Mouse (Mus musculus) stomach, embryonic 16.5 days (tissue): ENCODE results near the gene Leap2. TPM values are rescaled to one million over a fixed set of nuclear protein-coding genes. Genes with fewer than 3 reads are reported as not detected.

Source experiments
- ATAC-seq: fragments of 200-750 bp; cut with Nextera tagmentation; 2 replicates; pipeline ENCODE4 v1.8.0; 2017; ENCODE audit warnings: moderate number of reproducible peaks, moderate TSS enrichment; ENCODE audit not compliant: insufficient read depth, low FRiP score
- H3K27ac ChIP-seq: fragments of 300-500 bp; sonication (generic); 2 replicates; pipeline ENCODE4 v1.5.1; 2014; ENCODE audit warnings: low read length
- H3K27me3 ChIP-seq: fragments of 300-500 bp; sonication (generic); 2 replicates; pipeline ENCODE4 v1.6.1; 2014; ENCODE audit warnings: low read length, control low read depth, mixed read lengths; ENCODE audit not compliant: control insufficient read depth, insufficient read depth
- H3K36me3 ChIP-seq: fragments of 300-500 bp; sonication (generic); 2 replicates; pipeline ENCODE4 v1.6.1; 2014; ENCODE audit warnings: low read length; ENCODE audit not compliant: control insufficient read depth, insufficient read depth
- H3K4me1 ChIP-seq: fragments of 300-500 bp; sonication (generic); 2 replicates; pipeline ENCODE4 v1.6.1; 2014; ENCODE audit warnings: low read length, control low read depth, mixed read lengths; ENCODE audit not compliant: control insufficient read depth, insufficient read depth
- H3K4me2 ChIP-seq: fragments of 300-500 bp; sonication (generic); 2 replicates; pipeline ENCODE4 v1.6.1; 2014; ENCODE audit warnings: low read depth, low read length, mixed read lengths
- H3K4me3 ChIP-seq: fragments of 300-500 bp; sonication (generic); replicated peaks from 2 replicates; pipeline ENCODE4 v1.5.1; 2014; ENCODE audit warnings: mild to moderate bottlenecking, low read length
- H3K9ac ChIP-seq: fragments of 300-500 bp; sonication (generic); 2 replicates; pipeline ENCODE4 v1.6.1; 2014; ENCODE audit warnings: low read length
- H3K9me3 ChIP-seq: fragments of 300-500 bp; sonication (generic); replicated peaks from 2 replicates; pipeline ENCODE4 v1.6.1; 2016; ENCODE audit warnings: low read length, control low read depth; ENCODE audit not compliant: control insufficient read depth
- WGBS: fragments of 180-500 bp; shearing (Covaris S2); extraction: QIAGEN DNeasy Blood & Tissue Kit; methylation state at CpG from one replicate; pipeline ENCODE4 v1.1.7; 2014; 5-methylcytosine and 5-hydroxymethylcytosine counted together
- polyA plus RNA-seq: library from polyadenylated mRNA; unstranded; fragments of >200 nt; fragmentation: Nextera tagmentation; extraction: Ambion mirVana; gene quantifications from 2 replicates; pipeline ENCODE4 v1.2.1, GENCODE M21; 2015

Leap2 gene
- polyA plus RNA-seq, 1 experiment from 2014 or later, result 5.4 TPM

GRCm38 (mm10) chr11:53447996-53448395 is 25.0 kb upstream of the Leap2 start:
- Histone ChIP-seq H3K36me3 (no peaks in the 10 kb centered on the region), H3K27ac (no peak overlapping the region), H3K4me3 (no peak overlapping the region), H3K9me3 (no peaks in the 10 kb centered on the region), H3K9ac (no peak overlapping the region), H3K27me3 (no peaks in the 10 kb centered on the region), H3K4me2 (no peak overlapping the region), H3K4me1 (0 out of 2 replicates have a peak, but pooled peaks cover 2% of the 10 kb centered on the region)
- 83% methylated on average over 8 of the region's 8 CpGs for WGBS
- no peak for ATAC-seq

GRCm38 (mm10) chr11:53446183-53446582 is 23.2 kb upstream of the Leap2 start:
- Histone ChIP-seq H3K27ac (no peak overlapping the region), H3K27me3 (no peaks in the 10 kb centered on the region), H3K4me3 (no peak overlapping the region), H3K4me1 (0 out of 2 replicates have a peak, but pooled peaks cover 2% of the 10 kb centered on the region), H3K9ac (no peak overlapping the region), H3K9me3 (no peaks in the 10 kb centered on the region), H3K36me3 (no peaks in the 10 kb centered on the region), H3K4me2 (no peak overlapping the region)
- 62% methylated on average over 13 of the region's 13 CpGs for WGBS
- 0 out of 2 replicates have a peak, but pooled peaks have one; percentile 15 for ATAC-seq

GRCm38 (mm10) chr11:53445562-53445961 is 22.6 kb upstream of the Leap2 start:
- 56% methylated on average over 13 of the region's 13 CpGs for WGBS

GRCm38 (mm10) chr11:53443861-53444260 is 20.9 kb upstream of the Leap2 start:
- Histone ChIP-seq H3K27ac (no peak overlapping the region), H3K9ac (no peak overlapping the region), H3K36me3 (no peaks in the 10 kb centered on the region), H3K27me3 (no peaks in the 10 kb centered on the region), H3K4me3 (no peak overlapping the region), H3K4me1 (no peaks in the 10 kb centered on the region), H3K9me3 (no peaks in the 10 kb centered on the region), H3K4me2 (no peak overlapping the region)
- ATAC-seq, result no peak
- 35% methylated on average over 6 of the region's 6 CpGs for WGBS

More at GRCm38 (mm10) chr11:53445562-53445961, 22.6 kb upstream of the Leap2 start:
- Histone ChIP-seq H3K4me2 (no peak overlapping the region), H3K9ac (no peak overlapping the region), H3K9me3 (no peaks in the 10 kb centered on the region), H3K36me3 (no peaks in the 10 kb centered on the region), H3K27me3 (no peaks in the 10 kb centered on the region), H3K27ac (no peak overlapping the region), H3K4me1 (no peaks in the 10 kb centered on the region), H3K4me3 (no peak overlapping the region)
- no peak for ATAC-seq

GRCm38 (mm10) chr11:53441921-53442320 is 19.0 kb upstream of the Leap2 start:
- H3K36me3 ChIP-seq, result no peaks in the 10 kb centered on the region
- H3K4me3 ChIP-seq, result no peak overlapping the region
- no peaks in the 10 kb centered on the region for H3K4me1 ChIP-seq
- WGBS, result 21% methylated on average over 12 of the region's 12 CpGs
- no peak overlapping the region for H3K9ac ChIP-seq
- no peak for ATAC-seq
- no peaks in the 10 kb centered on the region for H3K9me3 ChIP-seq
- no peaks in the 10 kb centered on the region for H3K27me3 ChIP-seq
- no peak overlapping the region for H3K4me2 ChIP-seq
- no peak overlapping the region for H3K27ac ChIP-seq

GRCm38 (mm10) chr11:53436338-53436737 is 13.4 kb upstream of the Leap2 start:
- 76% methylated on average over 6 of the region's 6 CpGs for WGBS
- no peak for ATAC-seq
- Histone ChIP-seq H3K9ac (no peak overlapping the region), H3K4me1 (0 out of 2 replicates have a peak, but pooled peaks cover 4% of the 10 kb centered on the region), H3K4me3 (no peak overlapping the region), H3K9me3 (no peaks in the 10 kb centered on the region), H3K4me2 (no peak overlapping the region), H3K27ac (no peak overlapping the region), H3K27me3 (no peaks in the 10 kb centered on the region), H3K36me3 (no peaks in the 10 kb centered on the region)

- ATAC-seq, result no peak
- 80% methylated on average over 8 of the region's 8 CpGs for WGBS
These were observed 12.5 kb upstream of the Leap2 start for GRCm38 (mm10) chr11:53435504-53435903.

GRCm38 (mm10) chr11:53433057-53433456 is 10.1 kb upstream of the Leap2 start:
- 50% methylated on average over 6 of the region's 6 CpGs for WGBS
- ATAC-seq, result no peak
- no peak overlapping the region for H3K4me3 ChIP-seq
- peaks cover 12% of the 10 kb centered on the region for H3K4me1 ChIP-seq
- H3K36me3 ChIP-seq, result 0 out of 2 replicates have a peak, but pooled peaks cover 8% of the 10 kb centered on the region
- no peak overlapping the region for H3K9ac ChIP-seq
- no peaks in the 10 kb centered on the region for H3K9me3 ChIP-seq
- H3K27ac ChIP-seq, result no peak overlapping the region
- H3K27me3 ChIP-seq, result no peaks in the 10 kb centered on the region
- no peak overlapping the region for H3K4me2 ChIP-seq

More at GRCm38 (mm10) chr11:53435504-53435903, 12.5 kb upstream of the Leap2 start:
- H3K9me3 ChIP-seq, result no peaks in the 10 kb centered on the region
- H3K27me3 ChIP-seq, result no peaks in the 10 kb centered on the region
- H3K9ac ChIP-seq, result no peak overlapping the region
- no peaks in the 10 kb centered on the region for H3K36me3 ChIP-seq
- H3K4me1 ChIP-seq, result 0 out of 2 replicates have a peak, but pooled peaks cover 5% of the 10 kb centered on the region
- H3K27ac ChIP-seq, result no peak overlapping the region
- H3K4me3 ChIP-seq, result no peak overlapping the region
- H3K4me2 ChIP-seq, result no peak overlapping the region

GRCm38 (mm10) chr11:53431347-53432056 is 8.5 kb upstream of the Leap2 start:
- H3K9me3 ChIP-seq, result no peaks in the 10 kb centered on the region
- peak overlapping the region; percentile 91; the same call in 1 of the 2 replicates for H3K9ac ChIP-seq
- 0 out of 2 replicates have a peak, but pooled peaks cover 9% of the 10 kb centered on the region for H3K36me3 ChIP-seq
- peak overlapping the region; percentile 45 for H3K27ac ChIP-seq
- no peak; the same call in 1 of the 2 replicates for ATAC-seq
- no peaks in the 10 kb centered on the region for H3K27me3 ChIP-seq
- H3K4me3 ChIP-seq, result peak overlapping the region; percentile 79
- peak overlapping the region; percentile 49 for H3K4me2 ChIP-seq
- 11% methylated on average over 9 of the region's 9 CpGs for WGBS
- H3K4me1 ChIP-seq, result peaks cover 12% of the 10 kb centered on the region
